Mouse (Mus musculus) thymus, adult 2 months (tissue): ENCODE data around the gene Gm49361.

Experiments
- CTCF ChIP-seq: fragments of 200-500 bp; IDR thresholded peaks from 2 replicates; pipeline ENCODE4 v1.5.1; 2012; ENCODE audit warnings: mild to moderate bottlenecking, control low read depth, low read length, moderate library complexity, borderline replicate concordance; ENCODE audit not compliant: control insufficient read depth, poor library complexity, insufficient read depth; ENCODE audit errors: extremely low read depth
- POLR2A ChIP-seq: fragments of 200-500 bp; IDR thresholded peaks from 2 replicates; pipeline ENCODE4 v1.6.1; 2012; ENCODE audit warnings: mild to moderate bottlenecking, low read length, control low read depth, moderate library complexity; ENCODE audit not compliant: control insufficient read depth, poor library complexity, insufficient read depth; ENCODE audit errors: extremely low read depth

GRCm38 (mm10) chr14:57606663-57607365, 139.1 kb downstream of the Gm49361 start:
- TF ChIP-seq CTCF (no peak), POLR2A (no peak)
